ENCODE assay signal across 10 mouse cellular contexts in the genomic region with DNA sequence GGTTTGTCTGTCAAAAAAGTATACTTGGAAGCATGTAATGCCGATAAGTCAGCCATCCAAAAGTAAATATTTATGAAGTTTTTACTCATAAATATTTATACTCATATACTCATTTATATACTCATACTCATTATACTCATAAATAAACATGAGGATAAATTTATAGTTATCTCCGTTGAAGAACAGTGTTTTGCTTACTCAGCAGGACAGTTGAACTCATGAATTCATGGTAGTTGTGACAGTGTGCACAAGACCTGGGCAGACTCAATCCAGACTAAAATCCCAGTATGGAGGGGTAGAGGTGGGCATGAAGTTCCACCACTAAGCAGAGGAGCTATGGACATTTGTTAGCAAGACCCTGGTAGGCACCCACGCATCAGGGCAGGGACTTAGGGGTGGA. TPM values are rescaled to one million over a fixed set of nuclear protein-coding genes. Genes with fewer than 3 reads are reported as not detected.
DNase-seq lines count a peak whose midpoint lies in the region; ATAC-seq lines count a peak whose summit lies in the region.
"Had no signal": no experiment of that assay in that cellular context is flagged by ENCODE, and none has a peak within 500 bp of the region (broad histone marks: within the 10 kb centered on the region; RNA-seq: fewer than 3 reads in every experiment).

No protein-coding gene starts in this region.

- DNase-seq in hindbrain, embryonic 10.5 days (ENCODE audit: low spot score): no peak
- DNase-seq in hindbrain, embryonic 11.5 days (ENCODE audit: low spot score): no peak
- DNase-seq in embryonic facial prominence, embryonic 10.5 days (ENCODE audit: low spot score): no peak
- no peak for DNase-seq in midbrain, embryonic 10.5 days (ENCODE audit: low spot score)
- no peak for DNase-seq in adipocyte (ENCODE audit: low spot score)
- no peak for DNase-seq in thymus, postnatal 25 days
- DNase-seq in layer of hippocampus, adult 8-10 months (ENCODE audit: low spot score in 2 of 2): no peak
- DNase-seq: adrenal gland, postnatal 36 days; lung, postnatal 4 days had no signal

- 90% methylated on average over 3 of the region's 3 CpGs for WGBS in hindbrain, embryonic 10.5 days
- WGBS in hindbrain, embryonic 11.5 days: 83% methylated on average over 3 of the region's 3 CpGs
- WGBS in embryonic facial prominence, embryonic 10.5 days: 88% methylated on average over 3 of the region's 3 CpGs
- 67% methylated on average over 3 of the region's 3 CpGs for WGBS in hindbrain, embryonic 13.5 days
- WGBS in midbrain, embryonic 10.5 days: 88% methylated on average over 3 of the region's 3 CpGs

- H3K4me3 ChIP-seq in hindbrain, embryonic 10.5 days: peak overlapping the region; percentile 81; the same call in 1 of the 2 replicates
- no peak overlapping the region for H3K4me3 ChIP-seq in hindbrain, embryonic 11.5 days (ENCODE audit: low read depth, low read length)
- H3K4me3 ChIP-seq in embryonic facial prominence, embryonic 10.5 days: peak overlapping the region; percentile 86; the same call in 1 of the 2 replicates
- H3K4me3 ChIP-seq in hindbrain, embryonic 13.5 days: peak overlapping the region; percentile 77; the same call in 1 of the 2 replicates
- H3K4me3 ChIP-seq in midbrain, embryonic 10.5 days: peak overlapping the region; percentile 88; the same call in 1 of the 2 replicates

- no peak for ATAC-seq in hindbrain, embryonic 11.5 days (ENCODE audit: low FRiP score)
- no peak for ATAC-seq in hindbrain, embryonic 13.5 days (ENCODE audit: low FRiP score)

- H3K9ac ChIP-seq in hindbrain, embryonic 11.5 days (ENCODE audit: low read depth, low read length): no peak overlapping the region
- H3K9ac ChIP-seq in hindbrain, embryonic 13.5 days: no peak overlapping the region

- H3K36me3 ChIP-seq in hindbrain, embryonic 10.5 days: peaks cover 18% of the 10 kb centered on the region
- no peaks in the 10 kb centered on the region for H3K36me3 ChIP-seq in hindbrain, embryonic 11.5 days (ENCODE audit: control insufficient read depth, insufficient read depth, low read length)
- H3K36me3 ChIP-seq in embryonic facial prominence, embryonic 10.5 days (replicated peaks): peaks cover 26% of the 10 kb centered on the region
- peaks cover 20% of the 10 kb centered on the region for H3K36me3 ChIP-seq in hindbrain, embryonic 13.5 days
- H3K36me3 ChIP-seq in midbrain, embryonic 10.5 days: peaks cover 22% of the 10 kb centered on the region

- no peak overlapping the region for H3K27ac ChIP-seq in hindbrain, embryonic 10.5 days
- H3K27ac ChIP-seq in hindbrain, embryonic 11.5 days (ENCODE audit: low read depth, low read length): no peak overlapping the region
- H3K27ac ChIP-seq in embryonic facial prominence, embryonic 10.5 days (replicated peaks): no peak overlapping the region
- no peak overlapping the region for H3K27ac ChIP-seq in hindbrain, embryonic 13.5 days
- H3K27ac ChIP-seq in midbrain, embryonic 10.5 days (replicated peaks): no peak overlapping the region

- no peak overlapping the region for H3K4me2 ChIP-seq in hindbrain, embryonic 11.5 days (replicated peaks; ENCODE audit: low read depth, low read length)
- H3K4me2 ChIP-seq in hindbrain, embryonic 13.5 days: peak overlapping the region; percentile 81

- H3K4me1 ChIP-seq in hindbrain, embryonic 10.5 days (replicated peaks): peaks cover 17% of the 10 kb centered on the region
- H3K4me1 ChIP-seq in hindbrain, embryonic 11.5 days (replicated peaks; ENCODE audit: control insufficient read depth, insufficient read depth, low read length): peaks cover 3% of the 10 kb centered on the region; the same call in 1 of the 2 replicates
- H3K4me1 ChIP-seq in embryonic facial prominence, embryonic 10.5 days: peaks cover 12% of the 10 kb centered on the region
- peaks cover 15% of the 10 kb centered on the region for H3K4me1 ChIP-seq in hindbrain, embryonic 13.5 days (replicated peaks)
- peaks cover 18% of the 10 kb centered on the region for H3K4me1 ChIP-seq in midbrain, embryonic 10.5 days

- H3K27me3 ChIP-seq in hindbrain, embryonic 10.5 days (ENCODE audit: insufficient read depth, poor library complexity, severe bottlenecking): no peaks in the 10 kb centered on the region
- no peaks in the 10 kb centered on the region for H3K27me3 ChIP-seq in hindbrain, embryonic 11.5 days (ENCODE audit: control insufficient read depth, insufficient read depth, low read length)
- no peaks in the 10 kb centered on the region for H3K27me3 ChIP-seq in embryonic facial prominence, embryonic 10.5 days (replicated peaks; ENCODE audit: low read depth, poor library complexity, severe bottlenecking)
- H3K27me3 ChIP-seq in hindbrain, embryonic 13.5 days: no peaks in the 10 kb centered on the region
- no peaks in the 10 kb centered on the region for H3K27me3 ChIP-seq in midbrain, embryonic 10.5 days (ENCODE audit: low read depth, poor library complexity, severe bottlenecking)

- no peaks in the 10 kb centered on the region for H3K9me3 ChIP-seq in hindbrain, embryonic 10.5 days
- H3K9me3 ChIP-seq in hindbrain, embryonic 11.5 days (ENCODE audit: control insufficient read depth, low read length): no peaks in the 10 kb centered on the region
- no peaks in the 10 kb centered on the region for H3K9me3 ChIP-seq in embryonic facial prominence, embryonic 10.5 days
- H3K9me3 ChIP-seq in hindbrain, embryonic 13.5 days: no peaks in the 10 kb centered on the region
- no peaks in the 10 kb centered on the region for H3K9me3 ChIP-seq in midbrain, embryonic 10.5 days (replicated peaks)

RNA-seq across cellular contexts. Expression of gene Brms1l, which starts 1.4 kb away (rescaled TPM):
- polyA plus RNA-seq in hindbrain, embryonic 10.5 days (2016; fragmentation: Nextera tagmentation; extraction: Ambion mirVana): 31.8 and 34.9 TPM in 2 replicates
- polyA plus RNA-seq in hindbrain, embryonic 11.5 days (2014; fragmentation: Nextera tagmentation; extraction: Ambion mirVana): 35.4 and 38.0 TPM in 2 replicates
- 42.4 and 45.3 TPM in 2 replicates for polyA plus RNA-seq in embryonic facial prominence, embryonic 10.5 days (2016; fragmentation: Nextera tagmentation; extraction: Ambion mirVana)
- 51.5 and 53.1 TPM in 2 replicates for polyA plus RNA-seq in hindbrain, embryonic 13.5 days (2015; fragmentation: Nextera tagmentation; extraction: Ambion mirVana)
- polyA plus RNA-seq in midbrain, embryonic 10.5 days (2016; fragmentation: Nextera tagmentation; extraction: Ambion mirVana): 36.2 and 43.6 TPM in 2 replicates
- 10 to 100 TPM; 67.2 to 76.9 (median 72.0) TPM for total RNA-seq in layer of hippocampus, adult 8-10 months (2022)

RNA-seq across cellular contexts. Expression of gene Ralgapa1, which starts 16.5 kb away (rescaled TPM):
- 11.0 and 11.7 TPM in 2 replicates for polyA plus RNA-seq in hindbrain, embryonic 10.5 days (2016; fragmentation: Nextera tagmentation; extraction: Ambion mirVana)
- 20.7 and 25.7 TPM in 2 replicates for polyA plus RNA-seq in hindbrain, embryonic 11.5 days (2014; fragmentation: Nextera tagmentation; extraction: Ambion mirVana)
- polyA plus RNA-seq in embryonic facial prominence, embryonic 10.5 days (2016; fragmentation: Nextera tagmentation; extraction: Ambion mirVana): 9.7 and 11.0 TPM in 2 replicates
- 21.9 and 22.2 TPM in 2 replicates for polyA plus RNA-seq in hindbrain, embryonic 13.5 days (2015; fragmentation: Nextera tagmentation; extraction: Ambion mirVana)
- 9.4 and 12.8 TPM in 2 replicates for polyA plus RNA-seq in midbrain, embryonic 10.5 days (2016; fragmentation: Nextera tagmentation; extraction: Ambion mirVana)
- total RNA-seq in layer of hippocampus, adult 8-10 months (2022): 100 to 1,000 TPM in 3 of 4 experiments, 10 to 100 TPM in 1; 98.5 to 138 (median 121) TPM
